Mouse (Mus musculus): Measurements from ENCODE around the gene Mettl9. TPM values are rescaled to one million over a fixed set of nuclear protein-coding genes. Genes with fewer than 3 reads are reported as not detected.

Mettl9 gene
- polyA plus RNA-seq, 1 experiment from 2014 or later = 69.7 TPM

DNA sequence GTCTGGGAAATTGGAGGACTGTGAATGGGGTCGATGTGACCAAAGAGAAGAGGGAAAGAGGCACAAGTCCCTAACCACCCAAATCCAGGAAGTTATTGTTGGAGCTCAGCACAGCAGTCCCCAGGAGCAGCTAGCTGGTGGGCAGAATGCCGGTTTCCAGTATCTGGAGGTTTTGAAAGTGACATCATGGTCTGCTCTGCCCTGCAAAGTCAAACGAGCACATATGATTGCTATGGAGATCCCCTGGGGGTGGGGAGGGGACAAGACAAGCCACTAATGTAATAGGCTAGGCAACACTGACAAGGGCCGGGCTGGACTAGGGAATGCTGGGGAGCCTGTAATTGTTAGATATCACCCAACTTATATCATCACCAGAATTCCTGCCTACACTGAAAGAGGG lies 51.3 kb downstream of the Mettl9 start:
- Histone ChIP-seq H3K36me3 (ENCODE audit: insufficient read depth, low read length) (no peaks in the 10 kb centered on the region), H3K9me3 (ENCODE audit: low read length) (no peaks in the 10 kb centered on the region), H3K27ac (ENCODE audit: low read length) (no peak overlapping the region), H3K9ac (replicated peaks; ENCODE audit: low read depth) (no peak overlapping the region), H3K4me3 (ENCODE audit: low read depth, low read length) (no peak overlapping the region), H3K27me3 (replicated peaks; ENCODE audit: insufficient read depth, low read length) (no peaks in the 10 kb centered on the region; the same call in 1 of the 2 replicates), H3K4me2 (replicated peaks; ENCODE audit: low read depth, low read length) (no peak overlapping the region), H3K4me1 (ENCODE audit: insufficient read depth, low read depth, low read length) (no peaks in the 10 kb centered on the region)
- TF ChIP-seq CTCF (IDR thresholded peaks at IDR 0.05) (no peak), EP300 (IDR thresholded peaks at IDR 0.05) (no peak)
- WGBS = 15% methylated on average over 4 of the region's 4 CpGs
- ATAC-seq = peak; percentile 37; the same call in 1 of the 2 replicates
- DNase-seq (ENCODE audit: low spot score) = no peak

DNA sequence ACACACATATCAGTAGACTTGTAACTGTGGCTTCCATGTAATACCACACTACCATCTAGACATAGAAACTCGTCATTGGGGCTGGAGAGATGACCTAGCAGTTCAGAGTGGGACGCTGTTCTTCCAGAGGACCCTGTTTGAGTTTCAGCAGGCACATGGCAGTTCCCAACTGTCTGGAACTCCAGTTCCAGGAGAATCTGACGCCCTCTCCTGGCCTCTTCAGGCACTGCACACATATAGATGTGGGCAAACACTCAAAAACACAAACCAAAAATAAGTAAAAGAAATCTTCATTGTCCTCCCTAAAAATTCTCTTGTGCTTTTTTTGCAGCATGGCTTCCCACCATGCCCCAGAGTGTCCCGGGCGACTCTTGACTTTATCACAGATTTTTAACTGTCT lies 54.5 kb downstream of the Mettl9 start:
- Histone ChIP-seq H3K4me1 (ENCODE audit: insufficient read depth, low read depth, low read length) (no peaks in the 10 kb centered on the region), H3K4me2 (replicated peaks; ENCODE audit: low read depth, low read length) (no peak overlapping the region), H3K27ac (ENCODE audit: low read length) (no peak overlapping the region), H3K9ac (replicated peaks; ENCODE audit: low read depth) (no peak overlapping the region), H3K27me3 (replicated peaks; ENCODE audit: insufficient read depth, low read length) (no peaks in the 10 kb centered on the region; the same call in 1 of the 2 replicates), H3K9me3 (ENCODE audit: low read length) (no peaks in the 10 kb centered on the region), H3K4me3 (ENCODE audit: low read depth, low read length) (no peak overlapping the region), H3K36me3 (ENCODE audit: insufficient read depth, low read length) (no peaks in the 10 kb centered on the region)
- TF ChIP-seq EP300 (IDR thresholded peaks at IDR 0.05) (no peak), CTCF (IDR thresholded peaks at IDR 0.05) (peak; percentile 45)
- WGBS = 77% methylated on average over 5 of the region's 5 CpGs
- no peak for DNase-seq (ENCODE audit: low spot score)
- ATAC-seq = no peak

DNA sequence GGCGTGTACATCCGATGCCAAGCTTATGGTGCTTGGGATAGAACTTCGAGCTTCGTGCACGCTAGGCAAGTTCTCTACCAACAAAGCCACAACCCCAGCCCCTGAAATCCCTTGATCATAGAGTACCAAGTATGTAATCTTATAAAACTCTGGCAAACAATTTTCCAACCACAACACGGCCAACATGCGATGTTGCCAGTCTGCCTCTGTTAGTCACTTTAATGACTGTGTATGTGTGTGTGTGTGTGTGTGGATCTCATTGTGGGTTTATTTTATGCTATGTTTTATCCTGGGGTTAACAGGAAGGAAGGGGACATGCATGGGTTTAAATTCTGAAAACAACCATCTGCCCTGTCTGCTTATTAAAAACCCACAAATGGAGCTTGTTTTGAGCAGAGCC lies 56.5 kb downstream of the Mettl9 start:
- H3K9ac ChIP-seq (replicated peaks; ENCODE audit: low read depth) = no peak overlapping the region
- no peak for TF ChIP-seq CTCF (IDR thresholded peaks at IDR 0.05)
- ATAC-seq (no peak), DNase-seq (ENCODE audit: low spot score) (no peak)
- no peaks in the 10 kb centered on the region for H3K36me3 ChIP-seq (ENCODE audit: insufficient read depth, low read length)
- no peak overlapping the region for H3K4me3 ChIP-seq (ENCODE audit: low read depth, low read length)
- WGBS = 76% methylated on average over 7 of the region's 7 CpGs
- H3K27ac ChIP-seq (ENCODE audit: low read length) = no peak overlapping the region
- no peaks in the 10 kb centered on the region for H3K4me1 ChIP-seq (ENCODE audit: insufficient read depth, low read depth, low read length)
- no peaks in the 10 kb centered on the region; the same call in 1 of the 2 replicates for H3K27me3 ChIP-seq (replicated peaks; ENCODE audit: insufficient read depth, low read length)
- H3K4me2 ChIP-seq (replicated peaks; ENCODE audit: low read depth, low read length) = no peak overlapping the region
- no peaks in the 10 kb centered on the region for H3K9me3 ChIP-seq (ENCODE audit: low read length)

DNA sequence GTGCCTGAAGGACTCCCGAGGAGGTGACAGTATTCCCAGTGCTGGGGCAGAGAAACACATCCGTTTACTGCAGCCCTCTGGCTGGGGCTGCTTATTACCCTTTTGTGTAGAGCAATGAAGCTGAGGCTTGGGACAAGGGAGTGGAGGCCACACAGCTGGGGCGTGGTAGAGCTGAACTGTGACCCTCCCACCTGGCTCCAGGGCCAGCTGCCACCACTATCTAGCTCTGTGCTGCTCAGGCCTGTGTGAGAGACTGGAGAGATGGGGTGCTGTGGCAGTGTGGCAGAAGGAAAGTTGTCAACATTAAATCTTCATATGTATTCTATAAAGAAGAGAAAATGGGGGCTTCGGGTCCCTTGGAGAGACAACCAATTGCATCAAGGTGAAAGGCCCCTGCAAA lies 58.8 kb downstream of the Mettl9 start:
- H3K4me3 ChIP-seq (ENCODE audit: low read depth, low read length) = no peak overlapping the region
- ATAC-seq (no peak), DNase-seq (ENCODE audit: low spot score) (no peak)
- no peak overlapping the region for H3K4me2 ChIP-seq (replicated peaks; ENCODE audit: low read depth, low read length)
- no peaks in the 10 kb centered on the region for H3K36me3 ChIP-seq (ENCODE audit: insufficient read depth, low read length)
- TF ChIP-seq EP300 (IDR thresholded peaks at IDR 0.05) (no peak), CTCF (IDR thresholded peaks at IDR 0.05) (no peak)
- no peaks in the 10 kb centered on the region for H3K4me1 ChIP-seq (ENCODE audit: insufficient read depth, low read depth, low read length)
- WGBS = 67% methylated on average over 4 of the region's 4 CpGs
- H3K27ac ChIP-seq (ENCODE audit: low read length) = no peak overlapping the region
- no peaks in the 10 kb centered on the region for H3K9me3 ChIP-seq (ENCODE audit: low read length)
- H3K27me3 ChIP-seq (replicated peaks; ENCODE audit: insufficient read depth, low read length) = no peaks in the 10 kb centered on the region; the same call in 1 of the 2 replicates
- no peak overlapping the region for H3K9ac ChIP-seq (replicated peaks; ENCODE audit: low read depth)

DNA sequence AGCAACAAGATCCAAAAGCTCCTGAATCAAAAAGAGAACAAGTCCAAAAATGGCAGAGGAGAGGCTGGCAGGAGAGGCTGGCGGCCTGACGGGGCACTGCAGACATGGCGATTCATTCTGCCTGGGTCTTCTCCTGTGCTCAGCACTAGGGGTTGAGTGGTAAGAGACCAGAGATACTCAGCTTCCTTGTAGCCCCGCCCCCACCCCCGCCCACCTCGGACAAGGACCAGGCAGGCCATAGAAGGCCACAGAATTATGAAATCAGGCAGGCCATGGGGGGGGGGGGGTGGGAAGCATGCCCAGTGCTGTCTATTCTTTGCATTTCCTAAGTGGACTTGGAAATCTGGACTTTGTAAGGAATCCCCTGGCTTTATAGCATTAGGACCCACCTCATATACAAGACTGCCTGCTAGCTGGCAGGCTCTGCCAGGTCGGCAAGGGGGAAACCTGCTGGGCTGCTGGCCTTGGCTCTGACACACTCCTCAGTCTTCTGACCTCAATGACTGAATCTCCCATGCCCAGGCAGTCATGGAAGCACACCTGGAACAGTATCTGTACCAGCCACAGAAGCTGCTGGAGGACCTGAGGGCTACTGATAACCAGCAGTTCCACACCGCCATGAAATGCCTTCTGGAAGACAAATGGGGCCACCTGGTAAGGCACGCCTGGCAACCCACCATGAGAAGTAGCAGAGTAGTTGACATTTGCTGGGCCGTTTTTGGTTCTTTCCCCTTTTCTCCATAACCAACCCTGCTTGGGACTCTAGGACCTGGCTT lies 64.6 kb downstream of the Mettl9 start:
- TF ChIP-seq CTCF (IDR thresholded peaks at IDR 0.05) = no peak
- no peak for TF ChIP-seq EP300 (IDR thresholded peaks at IDR 0.05)
- WGBS = 66% methylated on average over 10 of the region's 10 CpGs
- Histone ChIP-seq H3K9me3 (ENCODE audit: low read length) (no peaks in the 10 kb centered on the region), H3K9ac (replicated peaks; ENCODE audit: low read depth) (no peak overlapping the region), H3K27ac (ENCODE audit: low read length) (no peak overlapping the region), H3K27me3 (replicated peaks; ENCODE audit: insufficient read depth, low read length) (0 out of 2 replicates have a peak, but pooled peaks cover 2% of the 10 kb centered on the region), H3K36me3 (ENCODE audit: insufficient read depth, low read length) (no peaks in the 10 kb centered on the region), H3K4me2 (replicated peaks; ENCODE audit: low read depth, low read length) (no peak overlapping the region), H3K4me1 (ENCODE audit: insufficient read depth, low read depth, low read length) (no peaks in the 10 kb centered on the region), H3K4me3 (ENCODE audit: low read depth, low read length) (no peak overlapping the region)
- peak; percentile 30; the same call in 1 of the 2 replicates for ATAC-seq
- no peak for DNase-seq (ENCODE audit: low spot score)

GRCm38 (mm10) chr7:121107851-121108250 lies 73.6 kb downstream of the Mettl9 start:
- Histone ChIP-seq H3K36me3 (ENCODE audit: insufficient read depth, low read length) (no peaks in the 10 kb centered on the region), H3K27me3 (replicated peaks; ENCODE audit: insufficient read depth, low read length) (no peaks in the 10 kb centered on the region), H3K27ac (ENCODE audit: low read length) (no peak overlapping the region), H3K4me2 (replicated peaks; ENCODE audit: low read depth, low read length) (no peak overlapping the region), H3K9ac (replicated peaks; ENCODE audit: low read depth) (no peak overlapping the region), H3K4me1 (ENCODE audit: insufficient read depth, low read depth, low read length) (no peaks in the 10 kb centered on the region), H3K9me3 (ENCODE audit: low read length) (no peaks in the 10 kb centered on the region), H3K4me3 (ENCODE audit: low read depth, low read length) (no peak overlapping the region)
- peak; percentile 20 for DNase-seq (ENCODE audit: low spot score)
- ATAC-seq = peak; percentile 71
- 57% methylated on average over 3 of the region's 3 CpGs for WGBS
- TF ChIP-seq EP300 (IDR thresholded peaks at IDR 0.05) = peak; percentile 49; the same call in 1 of the 2 replicates
- no peak for TF ChIP-seq CTCF (IDR thresholded peaks at IDR 0.05)

Data from lung, postnatal 0 days (tissue).